Mouse (Mus musculus) CH12.LX (cell line): ENCODE data around the gene Sptbn1. TPM values are rescaled to one million over a fixed set of nuclear protein-coding genes. Genes with fewer than 3 reads are reported as not detected.

ENCODE experiments used
- DNase-seq: peaks from one replicate; pipeline ENCODE4 v3.0.0-alpha.2; 2013; ENCODE audit errors: extremely low read depth
- H3K27ac ChIP-seq: 2 replicates; pipeline ENCODE4 v1.5.1; 2012; ENCODE audit warnings: low read depth, mild to moderate bottlenecking, control low read depth, moderate library complexity; ENCODE audit not compliant: insufficient read depth
- H3K27me3 ChIP-seq: replicated peaks from 2 replicates; pipeline ENCODE3; 2012; ENCODE audit warnings: inconsistent platforms
- H3K36me3 ChIP-seq, 2 experiments: replicated peaks in 1 of 2; 2 replicates each; pipeline versions ENCODE3 to v1.6.1; 2012; ENCODE audit warnings: inconsistent platforms in 1 of 2, low read length in 1 of 2, mild to moderate bottlenecking in 1 of 2, mixed read lengths in 1 of 2, moderate library complexity in 1 of 2; ENCODE audit not compliant: control insufficient read depth in 1 of 2, insufficient read depth in 1 of 2
- H3K4me1 ChIP-seq, 2 experiments: 2 replicates each; pipeline ENCODE4 v1.6.1; 2012; ENCODE audit warnings: inconsistent platforms in 1 of 2, moderate library complexity in 1 of 2; ENCODE audit not compliant: insufficient read depth in 2 of 2, control insufficient read depth in 1 of 2
- H3K4me2 ChIP-seq: 2 replicates; pipeline ENCODE4 v1.6.1; 2012; ENCODE audit warnings: low read depth, mild to moderate bottlenecking, control low read depth; ENCODE audit not compliant: poor library complexity, insufficient read depth, severe bottlenecking
- H3K4me3 ChIP-seq, 3 experiments: fragments of 150-350 bp in 1 of 3; sonication (generic) in 1 of 3; replicated peaks in 1 of 3; 2 replicates each; pipeline versions ENCODE3 to v1.5.1; 2011 to 2012; ENCODE audit warnings: low read depth in 2 of 3, low read length in 2 of 3, mild to moderate bottlenecking in 2 of 3, moderate library complexity in 2 of 3, control low read depth in 1 of 3, improper control_type of control experiment in 1 of 3, inconsistent platforms in 1 of 3, mixed read lengths in 1 of 3; ENCODE audit not compliant: poor library complexity in 1 of 3
- H3K79me2 ChIP-seq: replicated peaks from 2 replicates; pipeline ENCODE4 v1.6.1; 2012; ENCODE audit warnings: mild to moderate bottlenecking, moderate library complexity; ENCODE audit not compliant: control insufficient read depth, poor library complexity, insufficient read depth, severe bottlenecking; ENCODE audit errors: extremely low read depth
- H3K9ac ChIP-seq: 2 replicates; pipeline ENCODE4 v1.6.1; 2012; ENCODE audit warnings: low read depth, mild to moderate bottlenecking, control low read depth, moderate library complexity; ENCODE audit not compliant: insufficient read depth
- H3K9me3 ChIP-seq: replicated peaks from 2 replicates; pipeline ENCODE3; 2012; ENCODE audit warnings: low read length, inconsistent platforms, mixed read lengths
- CHD1 ChIP-seq: IDR thresholded peaks from 2 replicates; pipeline ENCODE4 v1.6.1; 2012; ENCODE audit warnings: low read depth, low read length, improper control_type of control experiment, inconsistent platforms
- ELF1 ChIP-seq: IDR thresholded peaks from 2 replicates; pipeline ENCODE4 v1.6.1; 2014; ENCODE audit warnings: low read depth, mild to moderate bottlenecking, inconsistent platforms, low read length, improper control_type of control experiment
- GABPA ChIP-seq: IDR thresholded peaks from 2 replicates; pipeline ENCODE4 v1.6.1; 2012; ENCODE audit warnings: low read depth, low read length, improper control_type of control experiment, inconsistent platforms; ENCODE audit not compliant: insufficient replicate concordance
- HCFC1 ChIP-seq: IDR thresholded peaks from 2 replicates; pipeline ENCODE4 v1.6.1; 2012; ENCODE audit warnings: low read depth, mild to moderate bottlenecking, inconsistent platforms, low read length, improper control_type of control experiment
- IRF4 ChIP-seq: IDR thresholded peaks from 2 replicates; pipeline ENCODE4 v1.6.1; 2014; ENCODE audit warnings: low read depth, mild to moderate bottlenecking, inconsistent platforms, low read length, improper control_type of control experiment
- MAZ ChIP-seq: IDR thresholded peaks from 2 replicates; pipeline ENCODE4 v1.6.1; 2012; ENCODE audit warnings: low read depth, mild to moderate bottlenecking, inconsistent platforms, low read length, improper control_type of control experiment, moderate library complexity
- MYC ChIP-seq: IDR thresholded peaks from 2 replicates; pipeline ENCODE4 v1.6.1; 2011; ENCODE audit warnings: low read depth, mild to moderate bottlenecking, improper control_type of control experiment, low read length
- NELFE ChIP-seq: IDR thresholded peaks from 2 replicates; pipeline ENCODE4 v1.6.1; 2011; ENCODE audit warnings: low read depth, low read length, improper control_type of control experiment
- POLR2AphosphoS2 ChIP-seq: IDR thresholded peaks from 2 replicates; pipeline ENCODE4 v1.6.1; 2011; ENCODE audit warnings: low read depth, low read length, improper control_type of control experiment
- RAD21 ChIP-seq: IDR thresholded peaks from 2 replicates; pipeline ENCODE4 v1.6.1; 2011; ENCODE audit warnings: low read depth, mild to moderate bottlenecking, low read length, improper control_type of control experiment, moderate library complexity
- RCOR1 ChIP-seq: conservative IDR thresholded peaks from 2 replicates; pipeline ENCODE4 v1.6.1; 2012; ENCODE audit warnings: low read depth, mild to moderate bottlenecking, inconsistent platforms, low read length, improper control_type of control experiment
- SIN3A ChIP-seq: IDR thresholded peaks from 2 replicates; pipeline ENCODE4 v1.6.1; 2012; ENCODE audit warnings: low read length, improper control_type of control experiment, inconsistent platforms
- SMC3 ChIP-seq: IDR thresholded peaks from 2 replicates; pipeline ENCODE4 v1.6.1; 2011; ENCODE audit warnings: low read depth, low read length, improper control_type of control experiment
- TBP ChIP-seq: conservative IDR thresholded peaks from 2 replicates; pipeline ENCODE4 v1.6.1; 2011; ENCODE audit warnings: low read depth, low read length, improper control_type of control experiment
- TCF12 ChIP-seq: IDR thresholded peaks from 2 replicates; pipeline ENCODE4 v1.6.1; 2014; ENCODE audit warnings: low read depth, mild to moderate bottlenecking, inconsistent platforms, low read length, improper control_type of control experiment
- UBTF ChIP-seq: IDR thresholded peaks from 2 replicates; pipeline ENCODE4 v1.6.1; 2012; ENCODE audit warnings: low read depth, mild to moderate bottlenecking, inconsistent platforms, low read length, improper control_type of control experiment, moderate library complexity
- ZKSCAN1 ChIP-seq: IDR thresholded peaks from 2 replicates; pipeline ENCODE4 v1.6.1; 2012; ENCODE audit warnings: low read depth, inconsistent platforms, low read length, improper control_type of control experiment, borderline replicate concordance
- ZNF384 ChIP-seq: IDR thresholded peaks from 2 replicates; pipeline ENCODE4 v1.6.1; 2012; ENCODE audit warnings: low read depth, low read length, improper control_type of control experiment, inconsistent platforms
- dilution Hi-C: fragments of 300-500 bp; cut with MboI; formaldehyde crosslinking; loops from 2 replicates; pipeline ENCODE4 v1.14.3; 2020; ENCODE audit warnings: low sequenced_read_pairs; ENCODE audit not compliant: extremely low pct_unique_long_range_greater_than_20kb, extremely low pct_ligation_motif_present
- in situ Hi-C: fragments of 300-500 bp; cut with MboI; formaldehyde crosslinking; loops from 3 replicates; pipeline ENCODE4 v1.14.3; 2019; ENCODE audit warnings: low sequenced_read_pairs, low pct_ligation_motif_present, low pct_unique_long_range_greater_than_20kb, mixed read lengths
- polyA plus RNA-seq: library from polyadenylated mRNA; unstranded; fragments of >175 nt; gene quantifications from 2 replicates; pipeline ENCODE4 v1.2.1, GENCODE M21; 2012; ENCODE audit warnings: low read depth; ENCODE audit not compliant: insufficient read length
- total RNA-seq, 2 experiments: library from RNA; depleted of rRNA; stranded (reverse); fragments of 300-350 nt in 1 of 2; fragments of >200 nt in 1 of 2; gene quantifications; 2 replicates each; pipeline ENCODE4 v1.2.3; 2012 to 2014

Sptbn1 gene
- total and polyA plus RNA-seq, 3 experiments, result 38.2 to 54.7 (median 43.7) TPM

GRCm38 (mm10) chr11:30226756-30227155 is 41.2 kb downstream of the Sptbn1 start:
- Histone ChIP-seq H3K9ac (no peak overlapping the region), H3K27ac (no peak overlapping the region), H3K79me2 (no peaks in the 10 kb centered on the region), H3K4me2 (no peak overlapping the region), H3K36me3 (no peaks in the 10 kb centered on the region), H3K9me3 (no peaks in the 10 kb centered on the region), H3K4me1 (peaks cover 0 to 4% of the 10 kb centered on the region in 2 experiments; a peak in 1 of 4 replicates)
- in situ Hi-C loops (loop anchor here (25.0 kb wide), 1 partner anchor 561 kb away; no protein-coding TSS in a partner anchor), dilution Hi-C loops (no loop called here)
- TF ChIP-seq NELFE (no peak), TCF12 (no peak), ELF1 (no peak), CHD1 (no peak), GABPA (no peak), MYC (no peak), RCOR1 (no peak), ZKSCAN1 (no peak), IRF4 (no peak), RAD21 (no peak)
- TF ChIP-seq, all 38 proteins: peak for 0
- no peak for DNase-seq
- no peaks in the 10 kb centered on the region for H3K27me3 ChIP-seq
- no peak overlapping the region for H3K4me3 ChIP-seq

- DNase-seq, result no peak
- Histone ChIP-seq H3K27me3 (no peaks in the 10 kb centered on the region), H3K4me2 (no peak overlapping the region), H3K36me3 (no peaks in the 10 kb centered on the region)
- in situ Hi-C loops, result loop anchor here (25.0 kb wide), 1 partner anchor 512 kb away; no protein-coding TSS in a partner anchor
- TF ChIP-seq ZNF384 (no peak), IRF4 (no peak), CHD1 (no peak), UBTF (no peak), SMC3 (no peak), SIN3A (no peak), MAZ (no peak), POLR2AphosphoS2 (no peak), HCFC1 (no peak), RAD21 (no peak), TBP (no peak)
- TF ChIP-seq, all 38 proteins: peak for 0
- no peaks in the 10 kb centered on the region for H3K9me3 ChIP-seq
- dilution Hi-C loops, result no loop called here
- H3K9ac ChIP-seq, result no peak overlapping the region
- H3K4me1 ChIP-seq, result peaks cover 0 to 4% of the 10 kb centered on the region in 2 experiments; a peak in 1 of 4 replicates
- H3K4me3 ChIP-seq, result no peak overlapping the region
- no peak overlapping the region for H3K27ac ChIP-seq
- no peaks in the 10 kb centered on the region for H3K79me2 ChIP-seq
These were observed 43.4 kb downstream of the Sptbn1 start for GRCm38 (mm10) chr11:30224599-30224998.
